Mouse (Mus musculus) stomach, embryonic 14.5 days (tissue): ENCODE measurements around the gene Etv6. TPM values are rescaled to one million over a fixed set of nuclear protein-coding genes. Genes with fewer than 3 reads are reported as not detected.

Experiments
- ATAC-seq: fragments of 200-750 bp; cut with Nextera tagmentation; 2 replicates; pipeline ENCODE4 v1.8.0; 2017; ENCODE audit warnings: low read depth, moderate TSS enrichment; ENCODE audit not compliant: insufficient number of reproducible peaks, insufficient read depth, low FRiP score
- H3K27ac ChIP-seq: fragments of 300-500 bp; sonication (generic); 2 replicates; pipeline ENCODE4 v1.5.1; 2014; ENCODE audit warnings: mild to moderate bottlenecking, low read length, moderate library complexity, mixed read lengths
- H3K27me3 ChIP-seq: fragments of 300-500 bp; sonication (generic); 2 replicates; pipeline ENCODE4 v1.6.1; 2014; ENCODE audit warnings: low read length, control low read depth, mixed read lengths; ENCODE audit not compliant: control insufficient read depth, insufficient read depth
- H3K36me3 ChIP-seq: fragments of 300-500 bp; sonication (generic); 2 replicates; pipeline ENCODE4 v1.6.1; 2014; ENCODE audit warnings: mild to moderate bottlenecking, control low read depth, low read length, moderate library complexity, mixed read lengths; ENCODE audit not compliant: control insufficient read depth, insufficient read depth
- H3K4me1 ChIP-seq: fragments of 300-500 bp; sonication (generic); 2 replicates; pipeline ENCODE4 v1.6.1; 2014; ENCODE audit warnings: low read length, control low read depth, mixed read lengths; ENCODE audit not compliant: control insufficient read depth, insufficient read depth
- H3K4me2 ChIP-seq: fragments of 300-500 bp; sonication (generic); replicated peaks from 2 replicates; pipeline ENCODE4 v1.6.1; 2014; ENCODE audit warnings: low read depth, low read length, control low read depth
- H3K4me3 ChIP-seq: fragments of 300-500 bp; sonication (generic); 2 replicates; pipeline ENCODE4 v1.5.1; 2014; ENCODE audit warnings: low read depth, low read length, control low read depth
- H3K9ac ChIP-seq: fragments of 300-500 bp; sonication (generic); replicated peaks from 2 replicates; pipeline ENCODE4 v1.6.1; 2014; ENCODE audit warnings: low read depth, mild to moderate bottlenecking, control low read depth, low read length, moderate library complexity, mixed read lengths
- H3K9me3 ChIP-seq: fragments of 300-500 bp; sonication (generic); 2 replicates; pipeline ENCODE4 v1.6.1; 2016; ENCODE audit warnings: low read depth, low read length, control low read depth; ENCODE audit not compliant: control insufficient read depth
- whole genome bisulfite sequencing: fragments of 180-500 bp; shearing (Covaris S2); extraction: QIAGEN DNeasy Blood & Tissue Kit; methylation state at CpG from one replicate; pipeline ENCODE4 v1.1.7; 2014; 5-methylcytosine and 5-hydroxymethylcytosine counted together
- polyA plus RNA-seq: library from polyadenylated mRNA; unstranded; fragments of >200 nt; fragmentation: Nextera tagmentation; extraction: Ambion mirVana; gene quantifications from 2 replicates; pipeline ENCODE4 v1.2.1, GENCODE M21; 2014

Gene Etv6
- polyA plus RNA-seq, 1 experiment from 2014 or later: 16.0 TPM

GRCm38 (mm10) chr6:134122945-134123344 lies 87.4 kb downstream of the Etv6 start:
- Histone ChIP-seq H3K27me3 (no peaks in the 10 kb centered on the region), H3K9ac (no peak overlapping the region), H3K4me2 (no peak overlapping the region), H3K36me3 (no peaks in the 10 kb centered on the region), H3K4me3 (no peak overlapping the region), H3K27ac (no peak overlapping the region), H3K4me1 (peaks cover 9% of the 10 kb centered on the region; the same call in 1 of the 2 replicates), H3K9me3 (no peaks in the 10 kb centered on the region)
- 86% methylated on average over 5 of the region's 5 CpGs for WGBS
- no peak for ATAC-seq

GRCm38 (mm10) chr6:134123474-134123873 lies 88.0 kb downstream of the Etv6 start:
- H3K9me3 ChIP-seq: no peaks in the 10 kb centered on the region
- H3K9ac ChIP-seq: no peak overlapping the region
- no peak overlapping the region for H3K4me3 ChIP-seq
- no peak overlapping the region for H3K27ac ChIP-seq
- H3K36me3 ChIP-seq: 0 out of 2 replicates have a peak, but pooled peaks cover 1% of the 10 kb centered on the region
- 75% methylated on average over 7 of the region's 7 CpGs for WGBS
- H3K4me1 ChIP-seq: peaks cover 9% of the 10 kb centered on the region; the same call in 1 of the 2 replicates
- no peak overlapping the region for H3K4me2 ChIP-seq
- no peak for ATAC-seq
- no peaks in the 10 kb centered on the region for H3K27me3 ChIP-seq

GRCm38 (mm10) chr6:134124256-134124655 lies 88.8 kb downstream of the Etv6 start:
- Histone ChIP-seq H3K9ac (no peak overlapping the region), H3K36me3 (0 out of 2 replicates have a peak, but pooled peaks cover 3% of the 10 kb centered on the region), H3K4me3 (no peak overlapping the region), H3K27ac (no peak overlapping the region), H3K4me1 (peaks cover 6% of the 10 kb centered on the region; the same call in 1 of the 2 replicates), H3K9me3 (no peaks in the 10 kb centered on the region; the same call in 1 of the 2 replicates), H3K27me3 (no peaks in the 10 kb centered on the region), H3K4me2 (no peak overlapping the region)
- no peak for ATAC-seq
- 91% methylated on average over 10 of the region's 10 CpGs for WGBS

- H3K36me3 ChIP-seq: 0 out of 2 replicates have a peak, but pooled peaks cover 3% of the 10 kb centered on the region
- no peak for ATAC-seq
- no peak overlapping the region for H3K27ac ChIP-seq
- no peak overlapping the region for H3K4me2 ChIP-seq
- no peak overlapping the region for H3K9ac ChIP-seq
- H3K4me1 ChIP-seq: no peaks in the 10 kb centered on the region
- H3K4me3 ChIP-seq: no peak overlapping the region
- H3K9me3 ChIP-seq: no peaks in the 10 kb centered on the region; the same call in 1 of the 2 replicates
- WGBS: 87% methylated on average over 6 of the region's 6 CpGs
- H3K27me3 ChIP-seq: no peaks in the 10 kb centered on the region
These were observed 92.5 kb downstream of the Etv6 start for GRCm38 (mm10) chr6:134127996-134128395.

GRCm38 (mm10) chr6:134128594-134128993 lies 93.1 kb downstream of the Etv6 start:
- H3K9me3 ChIP-seq: no peaks in the 10 kb centered on the region; the same call in 1 of the 2 replicates
- H3K9ac ChIP-seq: no peak overlapping the region
- ATAC-seq: no peak
- no peaks in the 10 kb centered on the region for H3K27me3 ChIP-seq
- H3K4me3 ChIP-seq: no peak overlapping the region
- H3K27ac ChIP-seq: no peak overlapping the region
- 96% methylated on average over 13 of the region's 13 CpGs for WGBS
- no peak overlapping the region for H3K4me2 ChIP-seq
- 0 out of 2 replicates have a peak, but pooled peaks cover 3% of the 10 kb centered on the region for H3K36me3 ChIP-seq
- H3K4me1 ChIP-seq: no peaks in the 10 kb centered on the region

GRCm38 (mm10) chr6:134129848-134130247 lies 94.3 kb downstream of the Etv6 start:
- no peak overlapping the region for H3K4me3 ChIP-seq
- no peak overlapping the region for H3K27ac ChIP-seq
- 94% methylated on average over 7 of the region's 7 CpGs for WGBS
- no peaks in the 10 kb centered on the region for H3K4me1 ChIP-seq
- no peak overlapping the region for H3K9ac ChIP-seq
- 0 out of 2 replicates have a peak, but pooled peaks cover 3% of the 10 kb centered on the region for H3K36me3 ChIP-seq
- ATAC-seq: no peak
- H3K9me3 ChIP-seq: no peaks in the 10 kb centered on the region; the same call in 1 of the 2 replicates
- H3K4me2 ChIP-seq: no peak overlapping the region
- no peaks in the 10 kb centered on the region for H3K27me3 ChIP-seq

GRCm38 (mm10) chr6:134130816-134131215 lies 95.3 kb downstream of the Etv6 start:
- whole genome bisulfite sequencing: 87% methylated on average over 5 of the region's 5 CpGs
- ATAC-seq: no peak
- no peak overlapping the region for H3K4me3 ChIP-seq
- no peaks in the 10 kb centered on the region for H3K27me3 ChIP-seq
- 0 out of 2 replicates have a peak, but pooled peaks cover 3% of the 10 kb centered on the region for H3K36me3 ChIP-seq
- H3K4me2 ChIP-seq: no peak overlapping the region
- no peak overlapping the region for H3K9ac ChIP-seq
- H3K9me3 ChIP-seq: no peaks in the 10 kb centered on the region; the same call in 1 of the 2 replicates
- no peak overlapping the region for H3K27ac ChIP-seq
- H3K4me1 ChIP-seq: no peaks in the 10 kb centered on the region

GRCm38 (mm10) chr6:134131601-134132000 lies 96.1 kb downstream of the Etv6 start:
- no peaks in the 10 kb centered on the region for H3K27me3 ChIP-seq
- H3K9me3 ChIP-seq: no peaks in the 10 kb centered on the region; the same call in 1 of the 2 replicates
- no peak overlapping the region for H3K27ac ChIP-seq
- WGBS: 85% methylated on average over 2 of the region's 2 CpGs
- H3K9ac ChIP-seq: no peak overlapping the region
- H3K4me2 ChIP-seq: no peak overlapping the region
- ATAC-seq: no peak
- H3K36me3 ChIP-seq: 0 out of 2 replicates have a peak, but pooled peaks cover 3% of the 10 kb centered on the region
- no peaks in the 10 kb centered on the region for H3K4me1 ChIP-seq
- H3K4me3 ChIP-seq: no peak overlapping the region

- H3K9me3 ChIP-seq: no peaks in the 10 kb centered on the region; the same call in 1 of the 2 replicates
- no peaks in the 10 kb centered on the region; the same call in 1 of the 2 replicates for H3K36me3 ChIP-seq
- no peaks in the 10 kb centered on the region for H3K4me1 ChIP-seq
- H3K4me3 ChIP-seq: no peak overlapping the region
- no peak for ATAC-seq
- no peak overlapping the region for H3K27ac ChIP-seq
- WGBS: 67% methylated on average over 4 of the region's 4 CpGs
- H3K4me2 ChIP-seq: no peak overlapping the region
- H3K27me3 ChIP-seq: no peaks in the 10 kb centered on the region
- H3K9ac ChIP-seq: no peak overlapping the region
These were observed 98.3 kb downstream of the Etv6 start for GRCm38 (mm10) chr6:134133756-134134155.
